Mouse (Mus musculus): Measurements from ENCODE around the gene Snrnp35. TPM values are rescaled to one million over a fixed set of nuclear protein-coding genes. Genes with fewer than 3 reads are reported as not detected.
"Not testable (repeated sequence)": the region's sequence is repeated elsewhere in the genome, so short reads cannot be mapped to it uniquely, and the experiment has no call there.

Snrnp35 gene
- polyA plus RNA-seq, 1 experiment from 2014 or later: 24.3 TPM

DNA sequence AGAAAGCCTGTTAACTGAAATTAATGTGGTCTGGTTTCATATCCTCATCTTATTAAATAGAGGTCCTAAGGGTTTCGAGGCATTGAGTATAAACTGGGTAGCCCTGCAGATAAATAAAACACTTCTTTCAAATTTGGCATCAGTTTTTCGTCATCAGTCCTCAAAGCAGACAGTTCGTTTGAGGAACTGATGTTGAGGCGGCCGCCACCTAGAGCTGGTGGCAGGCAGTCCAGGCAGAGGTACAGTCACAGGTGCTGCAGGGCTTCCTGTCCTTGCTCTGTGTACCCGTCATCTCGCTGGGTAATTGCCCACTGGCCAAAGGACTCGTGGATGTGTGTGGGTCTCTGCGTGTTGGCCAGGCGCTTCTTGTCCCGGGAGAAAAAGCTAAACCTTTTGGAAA is 10.5 kb downstream of the Snrnp35 start:
- Histone ChIP-seq H3K4me2 (ENCODE audit: low read depth, low read length) (no peak overlapping the region), H3K4me3 (replicated peaks; ENCODE audit: low read length) (no peak overlapping the region), H3K27me3 (ENCODE audit: control insufficient read depth, insufficient read depth, low read length) (no peaks in the 10 kb centered on the region), H3K9ac (ENCODE audit: low read length) (no peak overlapping the region), H3K27ac (ENCODE audit: low read length) (no peak overlapping the region), H3K36me3 (ENCODE audit: control insufficient read depth, insufficient read depth, low read length) (peaks cover 4% of the 10 kb centered on the region; the same call in 1 of the 2 replicates), H3K9me3 (replicated peaks; ENCODE audit: control insufficient read depth, low read length) (no peaks in the 10 kb centered on the region), H3K4me1 (ENCODE audit: control insufficient read depth, insufficient read depth, low read length) (peaks cover 11% of the 10 kb centered on the region)
- 80% methylated on average over 11 of the region's 11 CpGs for WGBS
- no peak for ATAC-seq (ENCODE audit: insufficient read depth, low FRiP score)

DNA sequence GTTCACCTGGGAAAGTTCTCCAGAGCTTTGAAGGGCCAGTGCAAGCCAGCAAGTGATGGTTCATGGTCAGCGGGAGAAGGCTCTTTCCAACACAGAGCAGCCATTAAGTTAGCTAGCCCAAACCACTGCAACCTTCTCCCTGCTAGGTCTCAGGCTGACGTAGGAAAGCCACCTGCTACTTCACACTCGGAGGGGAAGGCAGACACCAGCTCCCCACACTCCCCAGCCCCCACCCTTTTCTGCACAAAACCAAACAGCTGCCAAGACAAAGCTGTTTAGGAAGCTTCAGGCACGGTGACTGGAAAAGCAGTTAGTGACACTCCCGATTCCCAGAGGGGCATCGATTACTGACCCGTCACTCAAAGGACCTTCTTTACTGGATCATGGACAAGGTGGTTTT is 12.6 kb downstream of the Snrnp35 start:
- H3K27me3 ChIP-seq (ENCODE audit: control insufficient read depth, insufficient read depth, low read length): no peaks in the 10 kb centered on the region
- no peak overlapping the region for H3K9ac ChIP-seq (ENCODE audit: low read length)
- 61% methylated on average over 7 of the region's 7 CpGs for WGBS
- H3K4me1 ChIP-seq (ENCODE audit: control insufficient read depth, insufficient read depth, low read length): peaks cover 11% of the 10 kb centered on the region
- H3K4me3 ChIP-seq (replicated peaks; ENCODE audit: low read length): no peak overlapping the region
- ATAC-seq (ENCODE audit: insufficient read depth, low FRiP score): no peak
- H3K27ac ChIP-seq (ENCODE audit: low read length): no peak overlapping the region
- no peak overlapping the region for H3K4me2 ChIP-seq (ENCODE audit: low read depth, low read length)
- H3K36me3 ChIP-seq (ENCODE audit: control insufficient read depth, insufficient read depth, low read length): peaks cover 4% of the 10 kb centered on the region; the same call in 1 of the 2 replicates
- no peaks in the 10 kb centered on the region for H3K9me3 ChIP-seq (replicated peaks; ENCODE audit: control insufficient read depth, low read length)

DNA sequence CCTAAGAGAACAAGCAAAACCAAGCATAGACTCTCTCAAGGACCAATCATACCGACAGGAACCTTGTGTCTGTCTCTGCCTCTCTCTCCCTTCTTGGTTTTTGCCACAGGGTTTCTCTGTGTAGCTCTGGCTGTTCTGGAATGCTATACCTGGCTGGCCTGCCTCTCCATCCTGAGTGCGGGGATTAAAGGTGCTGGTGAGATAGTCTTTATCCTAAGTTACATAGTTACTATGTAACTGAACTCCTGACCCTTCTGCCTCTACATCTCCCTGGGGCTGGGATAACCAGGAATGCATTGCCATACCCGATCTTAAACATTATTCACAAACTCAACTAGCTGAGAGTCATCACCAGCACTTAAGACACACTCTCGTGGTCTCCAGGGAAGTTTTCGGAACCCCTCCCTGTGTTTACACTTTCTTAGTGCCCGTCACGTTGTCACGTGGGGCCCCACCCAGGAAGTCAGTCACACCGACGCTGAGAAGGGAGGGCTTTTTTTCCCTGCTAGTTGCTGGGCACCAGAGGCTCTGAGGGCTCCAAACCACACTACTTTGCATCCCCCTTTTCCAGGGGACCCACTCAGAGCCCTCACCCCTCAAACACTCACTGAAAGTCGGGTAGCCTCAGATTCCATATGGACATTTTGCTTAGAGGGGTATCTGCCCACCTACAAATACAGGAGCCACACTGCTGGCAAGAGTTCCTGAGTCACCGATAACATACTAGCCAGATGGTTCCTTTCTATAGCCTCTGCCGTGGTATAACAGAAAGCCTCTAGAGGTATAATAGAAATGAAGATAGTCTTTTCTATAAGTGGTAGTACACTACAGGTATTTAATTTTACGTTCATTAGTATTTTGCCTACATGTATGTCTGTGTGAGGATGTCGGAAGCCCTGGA is 13.9 kb downstream of the Snrnp35 start:
- H3K4me2 ChIP-seq (ENCODE audit: low read depth, low read length): peak overlapping the region; percentile 36; the same call in 1 of the 2 replicates
- no peaks in the 10 kb centered on the region for H3K9me3 ChIP-seq (replicated peaks; ENCODE audit: control insufficient read depth, low read length)
- ATAC-seq (ENCODE audit: insufficient read depth, low FRiP score): no peak
- peaks cover 4% of the 10 kb centered on the region; the same call in 1 of the 2 replicates for H3K36me3 ChIP-seq (ENCODE audit: control insufficient read depth, insufficient read depth, low read length)
- peak overlapping the region; percentile 25 for H3K4me3 ChIP-seq (replicated peaks; ENCODE audit: low read length)
- WGBS: 45% methylated on average over 15 of the region's 15 CpGs
- peak overlapping the region; percentile 52 for H3K9ac ChIP-seq (ENCODE audit: low read length)
- peaks cover 7% of the 10 kb centered on the region; the same call in 1 of the 2 replicates for H3K4me1 ChIP-seq (ENCODE audit: control insufficient read depth, insufficient read depth, low read length)
- no peaks in the 10 kb centered on the region for H3K27me3 ChIP-seq (ENCODE audit: control insufficient read depth, insufficient read depth, low read length)
- H3K27ac ChIP-seq (ENCODE audit: low read length): no peak overlapping the region; the same call in 1 of the 2 replicates

DNA sequence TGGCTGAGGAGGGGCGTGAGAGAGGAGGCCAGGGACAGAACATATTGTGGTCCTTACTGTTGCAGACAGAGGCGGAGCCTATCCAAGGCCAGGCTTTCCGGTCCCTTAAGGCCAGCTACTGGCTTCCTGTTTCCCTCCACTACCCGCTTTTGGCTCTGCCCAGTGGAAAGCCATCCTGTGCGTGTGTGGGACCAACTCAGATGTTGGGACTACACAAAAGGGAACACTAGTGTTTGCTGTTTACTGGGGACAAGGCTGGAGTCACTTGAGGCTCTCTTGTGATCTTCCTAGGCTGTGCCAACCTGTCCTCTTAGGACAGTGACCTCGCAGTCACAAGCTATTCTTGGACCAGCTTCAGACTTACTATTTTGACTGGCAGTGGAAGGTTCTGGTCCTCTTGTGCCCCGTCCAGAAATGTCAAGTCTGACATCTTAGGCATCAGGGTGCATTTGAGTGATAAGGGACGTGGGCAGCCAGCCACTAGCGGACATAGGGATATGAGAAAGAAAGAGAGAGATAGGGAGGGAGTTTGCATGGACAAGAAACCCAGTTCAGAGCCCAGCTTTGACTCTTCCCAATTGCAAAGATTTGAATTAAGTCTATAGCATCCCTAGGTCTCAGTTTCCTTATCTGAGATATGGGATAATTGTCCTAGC is 15.4 kb downstream of the Snrnp35 start:
- Histone ChIP-seq H3K9ac (ENCODE audit: low read length) (no peak overlapping the region), H3K36me3 (ENCODE audit: control insufficient read depth, insufficient read depth, low read length) (no peaks in the 10 kb centered on the region; the same call in 1 of the 2 replicates), H3K9me3 (replicated peaks; ENCODE audit: control insufficient read depth, low read length) (no peaks in the 10 kb centered on the region), H3K4me2 (ENCODE audit: low read depth, low read length) (no peak overlapping the region), H3K27ac (ENCODE audit: low read length) (no peak overlapping the region), H3K4me1 (ENCODE audit: control insufficient read depth, insufficient read depth, low read length) (peaks cover 6% of the 10 kb centered on the region; the same call in 1 of the 2 replicates), H3K27me3 (ENCODE audit: control insufficient read depth, insufficient read depth, low read length) (no peaks in the 10 kb centered on the region), H3K4me3 (replicated peaks; ENCODE audit: low read length) (no peak overlapping the region)
- ATAC-seq (ENCODE audit: insufficient read depth, low FRiP score): peak; percentile 51; the same call in 1 of the 2 replicates
- 74% methylated on average over 9 of the region's 9 CpGs for WGBS

DNA sequence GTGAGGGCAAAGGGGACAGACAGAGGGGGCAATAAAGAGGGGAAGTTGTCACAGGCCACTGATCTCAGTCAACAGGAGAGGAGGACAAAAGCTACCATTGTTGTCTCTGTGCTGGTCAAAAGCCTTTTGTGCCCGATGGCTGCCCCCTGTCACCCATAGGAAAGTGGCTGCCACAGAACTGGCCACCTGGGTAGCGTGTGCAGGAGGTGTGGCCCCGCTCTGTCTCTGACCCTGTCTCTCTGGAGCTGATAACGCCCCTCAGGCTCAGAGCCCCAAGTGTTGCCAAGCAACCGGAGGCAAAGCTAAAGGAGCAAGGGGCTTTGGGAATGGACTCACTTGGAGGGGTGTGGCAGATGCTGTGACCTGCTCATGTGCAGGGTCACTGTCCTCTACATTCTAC is 16.1 kb downstream of the Snrnp35 start:
- no peak for ATAC-seq (ENCODE audit: insufficient read depth, low FRiP score)
- Histone ChIP-seq H3K27ac (ENCODE audit: low read length) (no peak overlapping the region), H3K4me1 (ENCODE audit: control insufficient read depth, insufficient read depth, low read length) (peaks cover 6% of the 10 kb centered on the region; the same call in 1 of the 2 replicates), H3K36me3 (ENCODE audit: control insufficient read depth, insufficient read depth, low read length) (no peaks in the 10 kb centered on the region), H3K27me3 (ENCODE audit: control insufficient read depth, insufficient read depth, low read length) (no peaks in the 10 kb centered on the region), H3K9me3 (replicated peaks; ENCODE audit: control insufficient read depth, low read length) (no peaks in the 10 kb centered on the region), H3K4me3 (replicated peaks; ENCODE audit: low read length) (no peak overlapping the region), H3K9ac (ENCODE audit: low read length) (no peak overlapping the region), H3K4me2 (ENCODE audit: low read depth, low read length) (no peak overlapping the region)
- 46% methylated on average over 5 of the region's 5 CpGs for WGBS

DNA sequence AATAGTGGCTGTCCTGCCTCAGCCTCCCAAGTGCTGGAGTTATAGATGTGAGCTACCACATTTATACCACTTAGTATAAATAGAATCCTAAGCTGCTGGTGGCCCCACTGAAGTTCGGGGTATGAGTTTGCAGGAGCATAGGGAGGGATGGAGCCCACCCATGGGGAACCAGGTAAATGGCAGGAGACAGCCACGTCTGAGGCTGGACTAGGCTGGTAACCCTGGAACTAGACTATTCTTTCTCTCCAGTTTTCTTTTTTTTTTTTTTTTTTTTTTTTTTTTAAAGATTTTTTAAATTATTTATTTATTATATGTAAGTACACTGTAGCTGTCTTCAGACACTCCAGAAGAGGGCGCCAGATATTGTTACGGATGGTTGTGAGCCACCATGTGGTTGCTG is 17.1 kb downstream of the Snrnp35 start:
- not testable (repeated sequence) for H3K9ac ChIP-seq (ENCODE audit: low read length)

DNA sequence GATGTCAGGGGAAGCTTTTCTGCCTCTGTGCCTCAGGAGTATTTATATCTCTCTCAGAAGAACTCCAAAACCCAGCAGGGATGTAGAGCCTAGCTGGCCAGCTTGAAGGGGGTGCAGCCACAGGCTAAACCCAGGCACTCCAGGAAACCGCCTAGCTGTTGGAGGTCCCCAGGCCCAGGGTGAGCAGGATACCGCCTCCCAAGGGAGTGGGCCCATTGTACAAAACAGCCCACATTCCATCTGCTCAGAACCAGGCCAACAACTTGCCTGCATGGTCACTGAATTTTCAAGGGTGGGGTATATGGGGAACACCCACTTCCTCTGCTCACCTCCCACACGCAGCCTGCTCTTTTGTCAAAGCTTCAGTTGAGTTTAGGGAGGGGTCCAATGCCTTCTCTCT is 17.6 kb downstream of the Snrnp35 start:
- 86% methylated on average over 3 of the region's 3 CpGs for WGBS
- Histone ChIP-seq H3K27me3 (ENCODE audit: control insufficient read depth, insufficient read depth, low read length) (no peaks in the 10 kb centered on the region), H3K9me3 (replicated peaks; ENCODE audit: control insufficient read depth, low read length) (no peaks in the 10 kb centered on the region), H3K4me1 (ENCODE audit: control insufficient read depth, insufficient read depth, low read length) (peaks cover 6% of the 10 kb centered on the region; the same call in 1 of the 2 replicates), H3K9ac (ENCODE audit: low read length) (no peak overlapping the region), H3K4me2 (ENCODE audit: low read depth, low read length) (no peak overlapping the region), H3K4me3 (replicated peaks; ENCODE audit: low read length) (no peak overlapping the region), H3K27ac (ENCODE audit: low read length) (no peak overlapping the region), H3K36me3 (ENCODE audit: control insufficient read depth, insufficient read depth, low read length) (no peaks in the 10 kb centered on the region)
- no peak for ATAC-seq (ENCODE audit: insufficient read depth, low FRiP score)

More for the DNA sequence above, 17.1 kb downstream of the Snrnp35 start:
- H3K4me2 ChIP-seq (ENCODE audit: low read depth, low read length); H3K27me3 ChIP-seq (ENCODE audit: control insufficient read depth, insufficient read depth, low read length); H3K4me1 ChIP-seq (ENCODE audit: control insufficient read depth, insufficient read depth, low read length); ATAC-seq (ENCODE audit: insufficient read depth, low FRiP score); H3K27ac ChIP-seq (ENCODE audit: low read length); H3K36me3 ChIP-seq (ENCODE audit: control insufficient read depth, insufficient read depth, low read length); H3K4me3 ChIP-seq (replicated peaks; ENCODE audit: low read length); H3K9me3 ChIP-seq (replicated peaks; ENCODE audit: control insufficient read depth, low read length): not testable (repeated sequence)
- 86% methylated on average over 2 of the region's 4 CpGs for WGBS

DNA sequence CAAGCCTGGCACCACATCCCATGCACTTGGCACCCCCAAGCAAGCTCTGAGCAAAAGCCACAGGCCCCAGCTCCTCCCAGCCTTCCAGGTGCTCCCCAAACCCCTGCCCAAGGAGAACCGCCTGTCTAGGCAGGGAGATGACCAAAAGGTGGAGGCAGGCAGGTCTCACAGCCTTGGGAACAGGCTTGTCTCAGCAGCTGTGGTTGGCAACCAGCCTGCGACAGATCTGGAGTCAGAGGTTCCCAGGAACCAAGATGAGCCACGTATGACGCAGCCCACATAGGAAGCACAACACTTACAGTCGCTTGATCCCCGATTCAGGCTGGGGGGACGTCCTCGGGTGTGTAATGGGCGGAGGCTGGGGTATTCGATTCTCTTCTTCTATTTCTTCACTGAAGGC is 18.6 kb downstream of the Snrnp35 start:
- no peak overlapping the region for H3K4me3 ChIP-seq (replicated peaks; ENCODE audit: low read length)
- WGBS: 87% methylated on average over 10 of the region's 10 CpGs

DNA sequence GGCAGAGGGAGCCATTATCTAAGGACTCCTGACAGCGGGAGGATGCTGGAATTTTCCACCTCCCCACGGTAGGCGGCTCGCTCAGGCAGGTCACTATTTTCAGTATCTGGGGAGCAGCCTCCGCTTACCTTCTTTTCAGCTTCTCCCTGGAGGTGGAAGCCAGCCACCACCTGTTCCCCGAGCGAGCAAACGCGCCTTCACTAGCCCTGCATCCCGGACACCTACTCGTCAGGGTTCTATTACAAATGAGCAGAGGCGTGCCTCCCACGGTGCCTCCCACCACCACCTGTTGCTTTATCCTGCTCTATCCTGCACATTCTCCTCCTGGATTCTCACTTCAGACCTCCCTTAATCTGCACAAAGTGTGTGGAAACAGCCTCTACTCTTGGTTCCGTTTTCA is 20.8 kb downstream of the Snrnp35 start:
- 63% methylated on average over 14 of the region's 14 CpGs for WGBS
- Histone ChIP-seq H3K9ac (ENCODE audit: low read length) (no peak overlapping the region), H3K36me3 (ENCODE audit: control insufficient read depth, insufficient read depth, low read length) (no peaks in the 10 kb centered on the region), H3K4me1 (ENCODE audit: control insufficient read depth, insufficient read depth, low read length) (peaks cover 11% of the 10 kb centered on the region), H3K27me3 (ENCODE audit: control insufficient read depth, insufficient read depth, low read length) (no peaks in the 10 kb centered on the region), H3K4me2 (ENCODE audit: low read depth, low read length) (no peak overlapping the region), H3K27ac (ENCODE audit: low read length) (no peak overlapping the region), H3K9me3 (replicated peaks; ENCODE audit: control insufficient read depth, low read length) (no peaks in the 10 kb centered on the region), H3K4me3 (replicated peaks; ENCODE audit: low read length) (no peak overlapping the region)
- no peak for ATAC-seq (ENCODE audit: insufficient read depth, low FRiP score)

More for the DNA sequence above, 18.6 kb downstream of the Snrnp35 start:
- ATAC-seq (ENCODE audit: insufficient read depth, low FRiP score): no peak
- Histone ChIP-seq H3K36me3 (ENCODE audit: control insufficient read depth, insufficient read depth, low read length) (no peaks in the 10 kb centered on the region), H3K27me3 (ENCODE audit: control insufficient read depth, insufficient read depth, low read length) (no peaks in the 10 kb centered on the region), H3K27ac (ENCODE audit: low read length) (no peak overlapping the region), H3K4me1 (ENCODE audit: control insufficient read depth, insufficient read depth, low read length) (peaks cover 12% of the 10 kb centered on the region), H3K4me2 (ENCODE audit: low read depth, low read length) (no peak overlapping the region), H3K9ac (ENCODE audit: low read length) (no peak overlapping the region), H3K9me3 (replicated peaks; ENCODE audit: control insufficient read depth, low read length) (no peaks in the 10 kb centered on the region)
